Mouse (Mus musculus) megakaryocyte, embryonic 14.5 days (primary cell): ENCODE measurements at regions not wholly inside any gene's neighbourhood (a gene's known extent, or its start where the extent isn't known, plus 50 kb on each side); places are given as distances from the start of the nearest gene placed in this dataset.

Experiments
- H3K27me3 ChIP-seq: replicated peaks from 2 replicates; pipeline ENCODE3; 2012; ENCODE audit warnings: inconsistent platforms
- H3K36me3 ChIP-seq: replicated peaks from 2 replicates; pipeline ENCODE3; 2012; ENCODE audit warnings: low read length, inconsistent platforms, mixed read lengths
- H3K4me1 ChIP-seq: 2 replicates; pipeline ENCODE4 v1.6.1; 2012; ENCODE audit warnings: inconsistent platforms
- H3K4me3 ChIP-seq: replicated peaks from 2 replicates; pipeline ENCODE3; 2012; ENCODE audit warnings: moderate library complexity, mild to moderate bottlenecking, inconsistent platforms
- H3K9me3 ChIP-seq: 2 replicates; pipeline ENCODE4 v1.6.1; 2012; ENCODE audit warnings: inconsistent platforms
- FLI1 ChIP-seq: IDR thresholded peaks from 2 replicates; pipeline ENCODE4 v1.6.1; 2012; ENCODE audit warnings: low read length, inconsistent platforms, mixed read lengths
- GATA1 ChIP-seq: IDR thresholded peaks from 3 replicates; pipeline ENCODE4 v1.6.1; 2012; ENCODE audit warnings: mixed read lengths, low read length, inconsistent platforms, borderline replicate concordance

GRCm38 (mm10) chr7:73143902-73144301, 231.4 kb upstream of the Rgma start:
- TF ChIP-seq FLI1, result no peak
- no peak for TF ChIP-seq GATA1
- Histone ChIP-seq H3K4me3 (no peak overlapping the region), H3K27me3 (peaks cover 12% of the 10 kb centered on the region), H3K9me3 (no peaks in the 10 kb centered on the region), H3K36me3 (no peaks in the 10 kb centered on the region), H3K4me1 (no peaks in the 10 kb centered on the region)

- Histone ChIP-seq H3K4me3 (no peak overlapping the region), H3K36me3 (no peaks in the 10 kb centered on the region), H3K27me3 (peaks cover 5% of the 10 kb centered on the region), H3K4me1 (no peaks in the 10 kb centered on the region), H3K9me3 (no peaks in the 10 kb centered on the region)
- TF ChIP-seq FLI1 (no peak), GATA1 (no peak)
Measured at GRCm38 (mm10) chr7:73144846-73145245, 230.5 kb upstream of the Rgma start.

- H3K36me3 ChIP-seq, result no peaks in the 10 kb centered on the region
- TF ChIP-seq GATA1 (no peak), FLI1 (no peak)
Measured at GRCm38 (mm10) chr7:73147251-73147650, 228.1 kb upstream of the Rgma start.

GRCm38 (mm10) chr7:73150436-73150835, 224.9 kb upstream of the Rgma start:
- Histone ChIP-seq H3K4me1 (no peaks in the 10 kb centered on the region), H3K4me3 (no peak overlapping the region), H3K9me3 (no peaks in the 10 kb centered on the region), H3K36me3 (no peaks in the 10 kb centered on the region), H3K27me3 (no peaks in the 10 kb centered on the region)
- TF ChIP-seq GATA1 (no peak), FLI1 (no peak)

More at GRCm38 (mm10) chr7:73147251-73147650, 228.1 kb upstream of the Rgma start:
- no peaks in the 10 kb centered on the region for H3K4me1 ChIP-seq
- no peaks in the 10 kb centered on the region for H3K9me3 ChIP-seq
- no peaks in the 10 kb centered on the region for H3K27me3 ChIP-seq
- H3K4me3 ChIP-seq, result no peak overlapping the region

- H3K9me3 ChIP-seq, result no peaks in the 10 kb centered on the region
- H3K36me3 ChIP-seq, result no peaks in the 10 kb centered on the region
- no peaks in the 10 kb centered on the region for H3K27me3 ChIP-seq
- H3K4me1 ChIP-seq, result no peaks in the 10 kb centered on the region
- no peak for TF ChIP-seq GATA1
- no peak for TF ChIP-seq FLI1
- H3K4me3 ChIP-seq, result no peak overlapping the region
Measured at GRCm38 (mm10) chr7:73151586-73152467, 223.5 kb upstream of the Rgma start.

GRCm38 (mm10) chr7:73153668-73154067, 221.6 kb upstream of the Rgma start:
- H3K27me3 ChIP-seq, result no peaks in the 10 kb centered on the region
- H3K36me3 ChIP-seq, result no peaks in the 10 kb centered on the region
- H3K4me3 ChIP-seq, result no peak overlapping the region
- TF ChIP-seq GATA1 (no peak), FLI1 (no peak)
- no peaks in the 10 kb centered on the region for H3K4me1 ChIP-seq
- no peaks in the 10 kb centered on the region for H3K9me3 ChIP-seq

GRCm38 (mm10) chr7:73158833-73159232, 216.5 kb upstream of the Rgma start:
- TF ChIP-seq GATA1 (no peak), FLI1 (no peak)
- Histone ChIP-seq H3K4me1 (no peaks in the 10 kb centered on the region), H3K4me3 (no peak overlapping the region), H3K9me3 (0 out of 2 replicates have a peak, but pooled peaks cover 3% of the 10 kb centered on the region), H3K27me3 (no peaks in the 10 kb centered on the region), H3K36me3 (no peaks in the 10 kb centered on the region)

- TF ChIP-seq FLI1 (no peak), GATA1 (no peak)
- H3K27me3 ChIP-seq, result no peaks in the 10 kb centered on the region
- no peaks in the 10 kb centered on the region for H3K36me3 ChIP-seq
- H3K4me1 ChIP-seq, result no peaks in the 10 kb centered on the region
- 0 out of 2 replicates have a peak, but pooled peaks cover 3% of the 10 kb centered on the region for H3K9me3 ChIP-seq
- no peak overlapping the region for H3K4me3 ChIP-seq
Measured at GRCm38 (mm10) chr7:73160968-73161367, 214.3 kb upstream of the Rgma start.

- no peaks in the 10 kb centered on the region for H3K36me3 ChIP-seq
- no peak overlapping the region for H3K4me3 ChIP-seq
- no peaks in the 10 kb centered on the region for H3K27me3 ChIP-seq
- no peaks in the 10 kb centered on the region for H3K4me1 ChIP-seq
- H3K9me3 ChIP-seq, result peaks cover 7% of the 10 kb centered on the region
- TF ChIP-seq FLI1 (no peak), GATA1 (no peak)
Measured at GRCm38 (mm10) chr7:73163687-73164086, 211.6 kb upstream of the Rgma start.

- H3K36me3 ChIP-seq, result no peaks in the 10 kb centered on the region
- no peaks in the 10 kb centered on the region for H3K4me1 ChIP-seq
- TF ChIP-seq GATA1 (no peak), FLI1 (no peak)
- peaks cover 9% of the 10 kb centered on the region for H3K9me3 ChIP-seq
- no peak overlapping the region for H3K4me3 ChIP-seq
- H3K27me3 ChIP-seq, result no peaks in the 10 kb centered on the region
Measured at GRCm38 (mm10) chr7:73165521-73165920, 209.8 kb upstream of the Rgma start.
